Mouse (Mus musculus) retina, embryonic 14.5 days (tissue): ENCODE data around the gene Dnajc7.

Source experiments
- DNase-seq: peaks from one replicate; pipeline ENCODE4 v3.0.0-alpha.2; 2015; ENCODE audit warnings: low spot score

Dnajc7 gene

DNA sequence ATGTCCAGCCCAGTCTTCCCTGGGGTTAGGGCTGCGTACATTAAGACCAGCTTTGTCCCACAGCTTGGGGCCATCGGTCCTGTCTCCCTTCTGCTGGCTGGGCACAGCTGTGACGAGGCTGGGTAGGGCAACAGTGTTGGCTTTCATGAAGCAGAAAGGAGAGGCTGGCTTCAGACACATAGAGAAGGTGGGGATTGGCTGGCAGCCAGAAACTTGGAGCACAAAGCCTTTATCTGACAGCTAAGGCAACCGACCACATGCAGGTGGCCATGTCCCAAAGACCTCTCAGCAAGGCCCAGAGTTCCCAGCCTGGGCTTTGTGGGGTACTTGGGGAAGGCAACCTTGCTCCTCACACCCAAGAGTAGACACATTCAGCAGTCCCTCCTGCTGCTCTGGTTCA lies 38.2 kb downstream of the Dnajc7 start:
- no peak for DNase-seq

DNA sequence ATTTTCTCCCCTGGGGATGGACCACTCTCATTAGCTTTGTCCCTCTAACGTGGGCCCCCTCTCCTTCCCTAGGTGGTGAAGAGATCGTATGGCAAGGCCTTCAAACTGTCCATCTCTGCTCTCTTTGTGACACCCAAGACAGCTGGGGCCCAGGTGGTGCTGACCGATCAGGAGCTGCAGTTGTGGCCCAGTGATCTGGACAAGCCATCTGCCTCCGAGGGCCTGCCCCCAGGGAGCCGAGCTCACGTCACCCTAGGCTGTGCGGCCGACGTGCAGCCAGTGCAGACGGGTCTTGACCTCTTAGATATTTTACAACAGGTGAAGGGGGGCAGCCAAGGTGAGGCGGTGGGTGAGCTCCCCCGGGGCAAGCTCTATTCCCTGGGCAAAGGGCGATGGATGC lies 39.7 kb downstream of the Dnajc7 start:
- no peak for DNase-seq

DNA sequence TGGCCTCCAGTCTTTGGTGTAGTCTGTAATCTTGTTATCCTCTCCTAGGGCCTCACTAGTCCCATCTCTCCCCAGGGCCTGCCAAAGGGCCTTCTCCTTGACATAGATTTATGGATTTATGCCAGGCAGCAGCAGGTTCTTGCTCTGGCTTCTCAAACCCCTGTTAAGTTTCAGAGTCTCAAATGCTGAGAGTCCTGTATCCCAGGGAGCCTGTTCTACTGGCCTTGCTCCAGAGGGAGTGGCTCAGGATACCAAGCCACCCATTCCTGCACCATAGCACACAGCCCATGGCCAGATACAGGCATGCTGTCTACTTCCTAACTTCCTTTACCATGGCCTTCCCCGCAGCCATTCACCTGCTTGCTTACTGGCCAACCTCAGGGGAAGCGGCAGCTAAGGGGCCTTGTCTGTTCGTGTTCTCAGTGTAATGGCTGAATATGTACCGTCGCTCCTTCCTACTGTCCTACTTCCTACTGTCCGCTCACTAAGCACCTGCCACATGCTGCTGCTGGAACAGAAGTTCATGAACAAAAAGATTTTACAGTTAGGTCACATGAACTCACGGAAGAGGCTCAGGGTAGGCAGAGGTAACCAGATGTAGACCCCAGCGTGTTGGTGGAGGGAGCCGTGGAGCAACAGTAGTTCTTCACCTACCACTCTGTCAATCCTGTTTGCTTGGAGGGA lies 40.7 kb downstream of the Dnajc7 start:
- no peak for DNase-seq

DNA sequence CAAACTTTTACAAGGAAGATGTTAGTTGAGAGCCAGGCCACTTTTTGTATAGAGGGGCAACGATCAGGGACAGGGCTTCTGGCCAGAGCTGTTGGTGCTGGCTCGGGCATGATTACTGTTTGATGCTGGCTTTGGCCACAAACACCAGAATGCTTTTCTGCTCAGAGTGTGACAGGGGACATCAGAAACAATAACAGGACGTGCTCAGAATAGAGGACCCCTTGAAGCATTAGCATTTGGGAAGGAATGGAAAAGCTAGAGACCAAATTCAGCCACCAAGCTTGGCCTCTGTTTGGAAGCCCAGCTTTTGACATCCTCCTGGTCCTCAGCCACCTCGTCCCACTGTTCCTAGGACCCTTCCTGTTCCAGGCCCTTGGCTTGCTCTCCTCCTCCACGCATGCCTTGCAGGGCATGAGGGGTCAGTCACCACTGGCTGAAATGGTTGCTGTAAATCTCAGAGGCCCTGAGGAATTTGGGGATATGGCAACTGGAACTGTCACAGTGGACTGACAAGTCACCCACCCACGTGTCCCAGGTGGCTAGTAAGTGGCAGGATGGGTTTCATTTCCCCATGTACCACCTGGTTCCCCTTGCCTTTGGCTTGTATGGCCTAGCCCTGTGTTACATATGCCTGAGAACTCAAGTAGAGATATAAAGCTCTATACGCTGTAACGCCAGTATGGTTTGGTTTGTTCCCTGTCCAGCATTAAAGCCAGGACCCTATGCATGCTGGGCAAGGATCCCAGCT lies 41.9 kb downstream of the Dnajc7 start:
- DNase-seq = no peak

DNA sequence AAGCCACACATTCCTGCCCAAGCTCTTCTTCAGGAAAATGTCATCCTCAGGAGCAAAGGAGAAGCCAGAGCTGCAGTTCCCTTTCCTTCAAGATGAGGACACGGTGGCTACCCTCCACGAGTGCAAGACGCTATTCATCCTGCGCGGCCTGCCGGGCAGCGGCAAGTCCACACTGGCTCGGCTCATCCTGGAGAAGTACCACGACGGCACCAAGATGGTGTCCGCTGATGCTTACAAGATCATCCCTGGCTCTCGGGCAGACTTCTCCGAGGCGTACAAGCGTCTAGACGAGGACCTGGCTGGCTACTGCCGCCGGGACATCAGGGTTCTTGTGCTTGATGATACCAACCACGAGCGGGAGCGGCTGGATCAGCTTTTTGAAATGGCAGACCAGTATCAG lies 43.7 kb downstream of the Dnajc7 start:
- DNase-seq = no peak

DNA sequence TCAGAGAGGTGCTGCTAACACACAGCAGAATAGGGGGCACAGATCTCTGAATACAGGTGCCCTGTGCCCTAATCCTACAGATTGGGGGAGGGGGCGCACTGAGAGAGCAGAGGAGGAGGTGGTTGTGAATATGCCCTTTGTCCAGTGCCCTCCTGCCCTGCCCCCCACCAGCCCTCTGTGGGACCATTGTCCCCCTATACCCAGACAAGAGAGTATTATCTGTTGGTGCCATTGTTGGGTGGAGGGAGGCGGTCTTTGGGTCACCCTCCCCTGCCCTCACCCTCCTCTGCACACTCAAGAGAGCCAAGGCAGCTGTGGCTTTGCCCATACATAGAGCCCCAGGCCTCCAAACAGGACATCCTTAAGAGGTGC lies 44.5 kb downstream of the Dnajc7 start:
- DNase-seq = peak; percentile 29

DNA sequence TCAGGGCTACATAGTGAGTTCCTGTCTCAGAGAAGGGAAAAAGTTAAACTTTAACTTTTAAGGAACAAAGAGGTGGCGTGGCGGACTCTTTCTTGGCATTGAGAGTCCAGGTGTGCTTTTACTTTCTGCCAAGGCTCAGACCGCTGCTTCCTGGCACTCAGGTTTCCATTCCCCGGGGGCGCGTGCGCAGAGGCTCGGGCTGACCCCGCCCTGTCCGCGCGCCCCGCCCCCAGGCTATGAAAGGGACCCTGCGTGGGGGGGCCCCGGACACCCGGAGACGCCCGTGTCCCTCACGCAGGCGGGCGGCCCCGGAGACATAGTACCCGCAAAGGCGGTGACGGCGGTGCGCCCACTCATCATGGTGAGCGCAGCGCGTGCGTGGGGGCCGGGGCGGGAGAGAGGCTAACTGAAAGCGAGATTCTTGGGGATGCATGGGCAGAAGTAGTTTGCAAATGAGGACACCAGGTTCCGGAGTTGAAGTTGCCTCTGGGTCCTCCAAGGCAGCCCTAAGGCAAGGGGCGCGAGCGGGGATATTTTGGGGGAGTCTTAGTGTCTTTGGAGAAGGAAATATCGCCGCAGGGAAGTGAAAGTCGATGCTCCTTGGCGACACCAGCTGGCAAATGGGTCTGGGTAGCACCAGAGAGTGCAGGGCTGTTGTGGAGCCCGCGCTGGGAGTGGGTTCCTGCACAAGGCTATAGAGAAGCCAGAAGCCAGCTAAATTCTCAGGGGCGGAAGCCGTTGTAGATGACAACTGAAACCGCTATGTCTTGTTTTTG lies 45.1 kb downstream of the Dnajc7 start, which contains the start of gene Cnp:
Gene Cnp, plus strand, starts transcription at position 197 of the 776 bp plus-strand sequence.
- DNase-seq = peak; percentile 64

DNA sequence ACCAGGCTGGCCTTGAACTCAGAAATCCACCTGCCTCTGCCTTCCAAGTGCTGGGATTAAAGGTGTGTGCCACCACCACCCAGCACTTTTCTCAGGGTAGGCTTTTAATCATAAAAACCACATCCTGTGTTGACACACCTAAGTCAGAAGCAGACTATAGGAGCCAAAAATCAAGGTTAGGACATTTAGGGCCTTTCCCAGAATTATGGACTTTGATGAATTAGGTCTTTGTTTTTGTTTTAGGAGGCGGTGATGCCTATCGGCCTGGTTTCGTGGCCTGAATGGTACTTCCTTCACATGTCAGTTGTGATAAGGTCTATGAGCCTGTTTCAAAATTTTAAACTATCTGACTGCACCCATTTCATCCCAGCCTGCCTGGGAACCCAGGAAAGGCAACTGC lies 45.8 kb downstream of the Dnajc7 start:
- DNase-seq = no peak

DNA sequence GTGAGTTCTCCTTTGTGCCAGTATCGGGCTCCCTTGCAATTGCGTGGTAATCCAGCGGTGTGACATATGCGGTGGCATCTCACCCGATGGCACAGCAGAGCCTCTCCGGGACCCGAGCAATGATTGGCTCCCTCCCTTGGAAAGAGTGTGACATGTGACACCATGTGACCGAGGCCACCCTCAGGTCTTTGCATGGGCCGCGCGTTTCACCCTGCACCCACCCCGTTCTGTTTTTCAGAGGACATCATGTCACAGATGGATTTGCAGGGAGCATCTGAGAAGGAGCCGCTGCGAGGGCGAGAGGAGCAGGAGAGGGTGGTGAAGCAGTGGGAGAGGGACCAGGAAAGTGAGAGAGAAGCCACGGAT lies 48.8 kb downstream of the Dnajc7 start:
- no peak for DNase-seq

DNA sequence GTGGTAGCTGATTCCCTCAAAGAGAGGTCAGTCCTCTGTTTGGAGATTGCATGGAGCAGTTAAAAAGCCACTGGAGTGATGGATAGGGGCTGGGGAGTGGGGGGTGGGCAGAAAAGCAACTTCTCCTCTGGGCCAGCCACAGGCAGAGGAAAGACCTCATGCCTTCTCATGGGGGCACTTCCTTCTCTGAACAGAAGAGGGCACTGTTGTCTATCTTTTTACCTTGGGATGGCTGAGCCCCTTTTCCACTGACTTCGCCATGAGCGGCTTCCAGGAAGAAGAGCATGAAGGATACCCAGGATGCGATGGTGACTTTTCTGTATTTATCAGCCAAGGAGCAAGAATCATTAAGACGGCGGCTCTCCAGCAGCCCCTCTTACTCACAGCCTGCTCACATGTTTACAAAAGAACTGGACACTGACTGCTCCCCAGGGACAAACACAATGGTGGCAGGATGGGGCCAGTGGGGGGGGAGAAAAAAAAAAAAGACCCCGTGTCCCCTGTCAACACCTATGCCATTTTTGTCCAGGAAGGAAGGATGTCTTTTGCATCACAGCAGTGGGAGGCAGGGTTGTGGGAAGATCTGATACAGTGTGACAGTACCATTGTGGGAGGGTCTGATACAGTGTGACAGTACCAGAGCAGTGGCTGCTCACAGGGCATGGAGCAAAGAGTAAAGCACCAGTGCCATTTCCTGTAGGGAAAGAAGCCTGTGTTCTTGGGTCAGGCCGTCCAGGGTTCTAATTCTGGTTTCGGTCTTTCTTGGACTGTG lies 49.4 kb downstream of the Dnajc7 start:
- DNase-seq = peak; percentile 87

DNA sequence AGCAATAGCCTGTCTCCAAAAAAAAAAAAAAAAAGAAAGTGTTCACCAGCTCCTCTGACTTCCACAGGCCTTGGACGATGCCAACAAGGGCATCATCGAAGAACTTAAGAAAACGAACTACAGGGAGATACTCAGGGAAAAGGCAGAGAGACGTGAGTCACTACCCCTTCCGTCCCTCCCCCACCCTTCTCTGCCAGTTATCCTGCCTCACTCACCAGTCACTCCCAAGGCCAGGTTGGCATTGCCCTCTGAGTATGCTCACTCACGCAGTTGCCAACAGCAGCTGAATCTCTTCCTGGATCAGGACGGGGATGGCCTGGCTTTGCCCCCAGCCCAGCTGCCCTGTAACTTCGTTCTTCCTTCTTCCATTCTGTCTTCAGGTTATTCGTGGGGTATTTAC lies 50.2 kb downstream of the Dnajc7 start:
- no peak for DNase-seq

DNA sequence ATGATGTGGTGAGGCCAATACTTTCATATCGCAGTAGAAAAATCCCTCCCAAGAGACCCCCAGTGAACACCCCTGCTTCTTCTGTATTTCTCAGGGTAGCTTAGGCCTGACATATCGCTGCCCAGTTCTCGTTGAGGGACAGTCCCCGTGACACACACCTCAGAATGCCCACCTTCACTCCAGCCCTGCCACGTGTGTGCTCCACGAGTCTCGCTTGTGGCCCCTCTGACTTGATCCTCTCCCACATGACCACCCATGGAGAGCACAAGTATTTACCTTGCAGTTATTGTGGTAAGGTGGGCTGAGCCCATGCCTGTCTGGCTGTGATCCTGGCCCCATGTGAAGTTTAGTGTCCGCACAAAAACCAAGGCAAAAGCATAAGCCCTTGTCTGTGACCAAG lies 51.3 kb downstream of the Dnajc7 start:
- no peak for DNase-seq

DNA sequence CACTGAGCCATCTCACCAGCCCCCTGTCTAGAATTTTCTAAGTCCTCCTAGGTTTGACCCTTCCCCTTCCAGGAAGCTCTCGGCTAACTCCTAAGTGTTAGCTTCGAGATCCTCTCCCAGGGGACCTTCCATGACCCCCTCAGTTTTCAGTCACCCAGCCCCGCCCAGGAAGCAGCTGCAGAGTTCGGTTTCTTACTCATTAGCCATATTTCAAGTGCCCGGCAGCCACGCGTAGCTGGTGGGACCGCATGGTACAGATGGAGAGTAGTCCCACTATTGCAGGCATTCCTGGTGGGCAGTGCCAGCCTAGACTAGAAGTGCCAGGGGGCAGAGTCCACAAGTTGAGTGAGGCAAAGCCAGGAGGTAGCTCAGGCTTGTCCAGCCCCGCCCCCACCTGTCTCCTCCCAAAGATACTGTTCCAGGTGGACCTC lies 52.1 kb downstream of the Dnajc7 start:
- no peak for DNase-seq

DNA sequence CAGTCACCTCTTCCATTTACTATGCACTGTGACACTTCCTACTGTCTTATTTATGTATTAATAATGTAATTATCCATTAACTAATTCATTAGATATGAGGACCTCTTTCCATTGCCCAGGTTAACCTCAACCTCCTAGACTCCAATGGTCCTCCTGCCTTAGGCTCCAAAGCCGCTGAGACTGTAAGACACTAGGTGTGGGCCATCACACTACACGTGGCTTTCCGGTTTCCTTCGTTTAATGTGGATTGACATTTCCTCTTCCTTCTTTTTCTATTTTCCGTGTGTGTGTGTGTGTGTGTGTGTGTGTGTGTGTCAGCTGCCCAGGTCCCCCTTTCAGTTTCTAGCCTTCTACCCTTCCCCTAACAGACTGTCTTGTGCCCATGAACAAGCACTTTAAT lies 52.7 kb downstream of the Dnajc7 start:
- no peak for DNase-seq

DNA sequence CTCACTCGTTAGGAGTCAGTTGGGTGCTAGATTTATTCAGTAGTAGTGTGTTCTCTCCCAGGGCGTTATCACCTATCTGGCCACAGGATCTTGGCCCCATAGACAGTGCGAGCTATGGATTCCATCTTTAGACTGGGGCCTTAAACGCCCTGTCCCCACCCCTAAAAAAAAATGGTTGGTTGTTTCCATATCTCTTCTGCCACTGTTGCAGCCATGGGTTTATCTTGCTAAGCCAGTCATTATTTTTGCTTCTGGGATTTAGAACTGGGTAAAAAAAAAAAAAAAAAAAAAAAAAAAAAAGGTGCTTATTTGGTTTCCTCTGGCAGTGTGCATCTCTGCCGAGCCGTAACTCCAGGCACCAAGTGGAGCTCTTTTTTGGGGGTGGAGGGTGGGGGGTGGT lies 55.3 kb downstream of the Dnajc7 start:
- DNase-seq = no peak

DNA sequence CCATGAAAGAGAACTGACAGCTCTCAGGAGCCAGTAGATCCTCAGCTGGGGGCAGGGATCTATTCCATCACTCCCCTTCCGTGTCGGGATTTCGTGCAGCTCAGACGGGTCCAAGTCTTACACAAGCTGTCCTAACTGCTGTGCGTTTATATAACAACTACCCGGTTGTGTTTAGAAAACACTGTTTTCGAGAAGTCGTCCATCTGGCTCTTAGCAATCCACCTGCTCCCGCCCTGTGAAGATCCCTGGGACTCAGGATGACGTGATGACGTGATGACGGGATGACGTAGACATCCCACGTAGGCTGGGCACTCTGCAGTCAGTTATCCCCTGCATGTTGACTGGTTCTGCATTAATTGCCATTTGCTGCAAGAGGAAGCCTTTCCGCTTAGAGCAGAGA lies 55.7 kb downstream of the Dnajc7 start:
- DNase-seq = no peak

DNA sequence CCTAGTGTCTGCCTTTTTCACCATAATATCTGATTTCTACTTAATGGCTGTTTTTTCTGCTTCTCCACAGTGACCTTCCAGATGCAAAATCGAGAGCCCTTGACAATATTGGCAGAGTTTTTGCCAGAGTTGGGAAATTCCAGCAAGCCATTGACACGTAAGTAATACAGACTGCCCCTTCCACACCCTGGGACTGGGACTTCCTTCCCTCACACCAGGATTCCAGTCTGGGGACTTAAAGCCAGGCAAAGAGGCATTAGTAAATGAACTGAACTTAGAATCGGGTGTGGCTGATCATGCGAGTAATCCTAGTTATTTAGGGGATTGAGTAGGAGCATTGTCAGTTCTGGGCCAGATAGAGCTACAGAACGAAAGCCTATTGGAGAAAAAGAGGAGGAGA lies 58.2 kb downstream of the Dnajc7 start:
- peak; percentile 27 for DNase-seq

DNA sequence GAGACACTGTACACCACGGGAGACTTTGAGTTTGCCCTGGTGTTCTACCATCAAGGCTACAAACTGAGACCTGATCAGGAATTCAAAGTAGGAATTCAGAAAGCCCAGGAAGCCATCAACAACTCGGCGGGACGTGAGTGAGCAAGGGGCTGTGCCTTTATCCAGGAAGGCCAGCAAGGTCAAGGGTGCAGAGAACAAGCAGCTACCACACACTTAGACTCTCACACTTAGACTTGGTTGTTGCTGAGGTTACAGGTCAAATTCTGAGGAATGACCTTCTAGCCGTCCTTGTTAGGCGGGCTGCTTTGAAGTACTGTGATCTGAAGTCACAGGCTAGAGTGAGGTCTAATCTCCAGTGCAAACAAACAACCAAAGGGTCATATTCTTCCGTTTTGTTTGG lies 60.5 kb downstream of the Dnajc7 start:
- DNase-seq = no peak

DNA sequence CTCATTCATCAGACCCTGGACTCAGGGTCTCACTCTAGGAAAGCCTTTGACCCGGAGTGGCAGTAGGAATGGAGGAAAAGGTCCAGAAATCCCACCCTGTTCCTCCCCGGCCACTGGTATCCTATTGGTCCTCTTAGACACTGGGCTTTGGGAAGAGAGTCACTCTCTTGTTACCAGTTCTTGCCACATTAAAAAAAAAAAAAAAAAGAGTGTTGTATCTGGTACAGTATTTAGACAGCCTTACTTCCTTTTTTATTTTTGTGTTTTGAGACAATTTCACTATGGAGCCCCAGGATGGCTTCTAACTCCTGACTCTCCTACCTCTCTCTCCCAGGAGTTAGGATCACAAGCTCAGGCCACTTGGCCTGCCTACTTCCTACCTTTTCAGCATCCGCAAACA lies 62.4 kb downstream of the Dnajc7 start:
- no peak for DNase-seq

DNA sequence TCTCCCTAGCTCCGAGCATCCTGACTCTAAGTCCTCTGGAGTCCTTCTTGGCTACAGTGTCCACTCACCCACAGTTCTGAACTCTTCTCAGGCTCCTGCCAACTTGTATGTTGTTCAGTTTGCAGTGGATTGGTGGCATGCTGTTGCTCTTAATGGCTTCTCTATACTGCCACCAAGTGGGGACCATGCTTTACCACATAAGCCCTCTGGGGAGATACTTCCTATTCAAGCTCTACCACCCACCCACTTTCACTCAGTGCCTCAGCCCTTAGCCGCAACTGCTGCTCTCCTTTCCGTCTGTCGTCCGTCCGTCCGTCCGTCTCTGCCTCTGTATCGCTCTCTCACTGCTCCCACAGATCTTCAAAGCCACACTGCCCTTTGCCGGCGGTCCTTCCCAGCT lies 64.4 kb downstream of the Dnajc7 start:
- peak; percentile 89 for DNase-seq

DNA sequence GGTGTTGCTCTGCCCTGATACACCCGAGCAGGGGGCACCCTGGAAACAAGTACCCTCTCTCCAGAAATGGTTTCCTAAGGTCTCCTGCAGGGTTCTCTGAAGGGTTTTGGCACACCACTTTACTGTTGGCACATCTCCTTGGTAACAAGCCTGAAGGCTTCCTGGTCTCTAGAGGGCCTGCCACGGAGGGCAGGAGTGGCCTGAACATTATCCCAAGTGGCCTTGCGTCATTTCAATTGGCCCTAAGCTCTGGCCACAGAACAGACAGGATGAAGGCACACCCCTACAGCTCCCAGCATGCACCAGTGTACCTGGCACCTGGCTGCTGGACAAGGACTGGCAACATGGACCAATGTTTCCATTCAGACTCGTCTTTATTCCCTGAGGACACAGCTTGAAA lies 67.1 kb downstream of the Dnajc7 start:
- DNase-seq = no peak

DNA sequence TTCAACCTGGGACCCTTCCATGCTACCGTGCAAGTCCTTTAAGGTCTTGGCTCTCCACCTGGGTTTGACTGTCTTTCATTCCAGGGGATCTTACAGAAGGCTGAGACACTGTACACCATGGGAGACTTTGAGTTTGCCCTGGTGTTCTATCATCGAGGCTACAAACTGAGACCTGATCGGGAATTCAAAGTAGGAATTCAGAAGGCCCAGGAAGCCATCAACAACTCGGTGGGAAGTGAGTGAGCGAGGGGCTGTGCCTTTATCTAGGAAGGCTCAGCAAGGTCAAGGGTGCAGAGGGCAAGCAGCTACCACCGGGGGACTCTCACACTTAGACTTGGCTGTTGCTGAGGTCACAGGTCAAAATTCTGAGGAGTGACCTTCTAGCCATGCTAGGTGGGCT lies 69.9 kb downstream of the Dnajc7 start:
- DNase-seq = no peak
